8 mouse cellular contexts compared by ENCODE assay signal in the genomic region with DNA sequence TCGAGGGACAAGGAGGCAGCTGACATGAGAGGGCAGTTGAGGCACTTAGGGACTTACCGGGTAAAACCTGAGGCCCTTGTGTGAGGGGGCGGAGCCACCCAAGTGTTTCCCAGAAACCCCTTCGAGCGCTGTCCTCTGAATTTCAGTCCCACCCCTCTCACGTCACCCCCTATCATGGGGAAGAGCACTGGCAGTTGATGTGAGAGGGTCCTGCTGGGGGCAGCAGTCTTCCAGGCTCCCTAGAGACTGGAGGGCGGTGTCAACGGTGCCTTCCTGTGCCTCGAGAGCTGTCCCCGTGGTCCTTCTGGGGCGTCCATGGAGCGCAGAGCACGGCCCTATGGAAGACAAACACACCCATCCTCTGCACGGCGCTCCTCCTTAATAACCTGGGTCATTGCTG. TPM values are rescaled to one million over a fixed set of nuclear protein-coding genes. Genes with fewer than 3 reads are reported as not detected.
DNase-seq lines count a peak whose midpoint lies in the region; ATAC-seq and TF ChIP-seq lines count a peak whose summit lies in the region.

No protein-coding gene starts in this region.

- peaks cover 11% of the 10 kb centered on the region for H3K4me1 ChIP-seq in cerebellum, adult 2 months (ENCODE audit: control insufficient read depth, insufficient read depth, low read length)
- peaks cover 39% of the 10 kb centered on the region for H3K4me1 ChIP-seq in G1E (ENCODE audit: insufficient read depth, low read depth, low read length)
- H3K4me1 ChIP-seq in forebrain, embryonic 12.5 days, result peaks cover 56% of the 10 kb centered on the region
- peaks cover 58% of the 10 kb centered on the region for H3K4me1 ChIP-seq in midbrain, embryonic 12.5 days

- no peaks in the 10 kb centered on the region for H3K27me3 ChIP-seq in cerebellum, adult 2 months (ENCODE audit: control insufficient read depth, insufficient read depth, low read length)
- peaks cover 24% of the 10 kb centered on the region for H3K27me3 ChIP-seq in G1E (ENCODE audit: insufficient read depth, low read length)
- peaks cover 42% of the 10 kb centered on the region for H3K27me3 ChIP-seq in forebrain, embryonic 12.5 days
- H3K27me3 ChIP-seq in midbrain, embryonic 12.5 days, result peaks cover 48% of the 10 kb centered on the region

- no peaks in the 10 kb centered on the region for H3K9me3 ChIP-seq in G1E (replicated peaks)
- H3K9me3 ChIP-seq in forebrain, embryonic 12.5 days, result no peaks in the 10 kb centered on the region
- no peaks in the 10 kb centered on the region for H3K9me3 ChIP-seq in midbrain, embryonic 12.5 days

- no peak for DNase-seq in cerebellum, adult 2 months
- no peak for DNase-seq in cerebellum, postnatal 25 days
- peak; percentile 74 for DNase-seq in G1E (ENCODE audit: low spot score)
- peak; percentile 28 to 56 for DNase-seq in kidney, postnatal 25 days
- DNase-seq in gastrocnemius, postnatal 10 days, result no peak
- no peak for DNase-seq in urinary bladder, postnatal 10 days (ENCODE audit: low spot score)

- H3K27ac ChIP-seq in cerebellum, adult 2 months (ENCODE audit: insufficient read depth, low read length), result no peak overlapping the region
- H3K27ac ChIP-seq in forebrain, embryonic 12.5 days, result peak overlapping the region; percentile 80
- peak overlapping the region; percentile 44 for H3K27ac ChIP-seq in midbrain, embryonic 12.5 days (replicated peaks)

- no peak for TF ChIP-seq POLR2A in cerebellum, adult 2 months (IDR thresholded peaks at IDR 0.05; ENCODE audit: borderline replicate concordance, insufficient read depth, low read length)

- peak overlapping the region; percentile 21 for H3K4me3 ChIP-seq in cerebellum, adult 2 months (replicated peaks; ENCODE audit: insufficient read depth, low read depth, low read length)
- peak overlapping the region; percentile 68; the same call in 1 of the 2 replicates for H3K4me3 ChIP-seq in G1E (ENCODE audit: low read depth, low read length)
- peak overlapping the region; percentile 39 for H3K4me3 ChIP-seq in forebrain, embryonic 12.5 days (replicated peaks)
- peak overlapping the region; percentile 37 for H3K4me3 ChIP-seq in midbrain, embryonic 12.5 days

- H3K36me3 ChIP-seq in G1E (replicated peaks), result no peaks in the 10 kb centered on the region
- no peaks in the 10 kb centered on the region for H3K36me3 ChIP-seq in forebrain, embryonic 12.5 days (replicated peaks)
- H3K36me3 ChIP-seq in midbrain, embryonic 12.5 days, result no peaks in the 10 kb centered on the region

- H3K4me2 ChIP-seq in forebrain, embryonic 12.5 days, result peak overlapping the region; percentile 77
- H3K4me2 ChIP-seq in midbrain, embryonic 12.5 days (replicated peaks), result peak overlapping the region; percentile 63

- 3% methylated on average over 15 of the region's 15 CpGs for WGBS in cerebellum, adult 2 months
- under 1% methylated on average over 15 of the region's 15 CpGs for WGBS in forebrain, embryonic 12.5 days
- WGBS in midbrain, embryonic 12.5 days, result 1% methylated on average over 15 of the region's 15 CpGs

- peak overlapping the region; percentile 56 for H3K9ac ChIP-seq in forebrain, embryonic 12.5 days
- peak overlapping the region; percentile 53 for H3K9ac ChIP-seq in midbrain, embryonic 12.5 days (replicated peaks)

- TF ChIP-seq CTCF in cerebellum, adult 2 months (IDR thresholded peaks at IDR 0.05; ENCODE audit: borderline replicate concordance, insufficient read depth, low read depth, low read length), result no peak
- no peak for TF ChIP-seq CTCF in G1E (IDR thresholded peaks at IDR 0.05; ENCODE audit: low read depth, low read length)

- ATAC-seq in G1E (ENCODE audit: extremely low read depth, insufficient number of reproducible peaks, low FRiP score, poor library complexity, severe bottlenecking), result peak; percentile 48; the same call in 1 of the 2 replicates
- peak; percentile 59 for ATAC-seq in forebrain, embryonic 12.5 days (ENCODE audit: low FRiP score)
- ATAC-seq in midbrain, embryonic 12.5 days (ENCODE audit: low FRiP score, low read depth), result peak; percentile 65

RNA-seq across cellular contexts. Expression of gene Bcan, which starts 12.4 kb away (rescaled TPM):
- 357 and 400 TPM in 2 replicates for polyA plus RNA-seq in cerebellum, adult 2 months (2012; rRNA removed)
- total RNA-seq in G1E (2014; fragmentation: Nextera tagmentation) (not detected in 2 replicates), G1E (2017) (0.06 TPM in 1 of 2 replicates, not detected in the other)
- polyA plus RNA-seq in G1E (2012), result not detected in 2 replicates
- 1.7 and 3.6 TPM in 2 replicates for polyA plus RNA-seq in forebrain, embryonic 12.5 days (2016; fragmentation: Nextera tagmentation; extraction: Ambion mirVana)
- polyA plus RNA-seq in midbrain, embryonic 12.5 days (2016; fragmentation: Nextera tagmentation; extraction: Ambion mirVana), result 0.63 and 1.1 TPM in 2 replicates
- 1 to 10 TPM in 1 of 2 experiments, under 1 TPM in 1; 0.61 to 1.9 TPM for total RNA-seq in gastrocnemius, postnatal 10 days (2021)

RNA-seq across cellular contexts. Expression of gene Nes, which starts 16.8 kb away (rescaled TPM):
- polyA plus RNA-seq in cerebellum, adult 2 months (2012; rRNA removed), result 2.7 and 3.4 TPM in 2 replicates
- total RNA-seq in G1E (2014; fragmentation: Nextera tagmentation) (not detected in 2 replicates), G1E (2017) (0.12 and 0.22 TPM in 2 replicates)
- 0.02 TPM in 2 replicates for polyA plus RNA-seq in G1E (2012)
- 148 and 162 TPM in 2 replicates for polyA plus RNA-seq in forebrain, embryonic 12.5 days (2016; fragmentation: Nextera tagmentation; extraction: Ambion mirVana)
- polyA plus RNA-seq in midbrain, embryonic 12.5 days (2016; fragmentation: Nextera tagmentation; extraction: Ambion mirVana), result 183 and 196 TPM in 2 replicates
- 10 to 100 TPM; 72.4 to 87.7 TPM for total RNA-seq in gastrocnemius, postnatal 10 days (2021)

RNA-seq across cellular contexts. Expression of gene Crabp2, which starts 39.2 kb away (rescaled TPM):
- polyA plus RNA-seq in cerebellum, adult 2 months (2012; rRNA removed), result 3.5 and 5.0 TPM in 2 replicates
- total RNA-seq in G1E (2014; fragmentation: Nextera tagmentation) (not detected in 2 replicates), G1E (2017) (0.38 TPM in 1 of 2 replicates, not detected in the other)
- polyA plus RNA-seq in G1E (2012), result not detected in 2 replicates
- polyA plus RNA-seq in forebrain, embryonic 12.5 days (2016; fragmentation: Nextera tagmentation; extraction: Ambion mirVana), result 246 TPM in 2 replicates
- polyA plus RNA-seq in midbrain, embryonic 12.5 days (2016; fragmentation: Nextera tagmentation; extraction: Ambion mirVana), result 291 and 335 TPM in 2 replicates
- total RNA-seq in gastrocnemius, postnatal 10 days (2021), result 1 to 10 TPM in 1 of 2 experiments, under 1 TPM in 1; 0.96 to 1.1 TPM

RNA-seq across cellular contexts. Expression of gene Hapln2, which starts 39.8 kb away (rescaled TPM):
- 103 and 112 TPM in 2 replicates for polyA plus RNA-seq in cerebellum, adult 2 months (2012; rRNA removed)
- not detected in 2 replicates for total RNA-seq in G1E (2014; fragmentation: Nextera tagmentation)
- total RNA-seq in G1E (2017), result not detected in 2 replicates
- polyA plus RNA-seq in G1E (2012), result not detected in 2 replicates
- polyA plus RNA-seq in forebrain, embryonic 12.5 days (2016; fragmentation: Nextera tagmentation; extraction: Ambion mirVana), result not detected in 2 replicates
- polyA plus RNA-seq in midbrain, embryonic 12.5 days (2016; fragmentation: Nextera tagmentation; extraction: Ambion mirVana), result 0.13 and 0.43 TPM in 2 replicates
- total RNA-seq in gastrocnemius, postnatal 10 days (2021), result not detected

RNA-seq across cellular contexts. Expression of gene Gpatch4, which starts 55.3 kb away (rescaled TPM):
- polyA plus RNA-seq in cerebellum, adult 2 months (2012; rRNA removed), result 11.4 and 14.4 TPM in 2 replicates
- 22.5 and 27.8 TPM in 2 replicates for total RNA-seq in G1E (2014; fragmentation: Nextera tagmentation)
- 15.0 and 16.6 TPM in 2 replicates for total RNA-seq in G1E (2017)
- polyA plus RNA-seq in G1E (2012), result 31.3 and 48.1 TPM in 2 replicates
- polyA plus RNA-seq in forebrain, embryonic 12.5 days (2016; fragmentation: Nextera tagmentation; extraction: Ambion mirVana), result 31.4 and 32.0 TPM in 2 replicates
- polyA plus RNA-seq in midbrain, embryonic 12.5 days (2016; fragmentation: Nextera tagmentation; extraction: Ambion mirVana), result 26.5 and 27.1 TPM in 2 replicates
- 10 to 100 TPM; 12.5 to 14.7 TPM for total RNA-seq in gastrocnemius, postnatal 10 days (2021)

Comparison
In these comparisons a context has a peak if more than half of its experiments do, and no peak if none do; other contexts are left out.
1. DNase-seq: peak in G1E (single experiment) and kidney, postnatal 25 days (2 of 2); none in cerebellum, adult 2 months (0 of 2), cerebellum, postnatal 25 days (0 of 2), gastrocnemius, postnatal 10 days (single experiment) and urinary bladder, postnatal 10 days (single experiment).
2. RNA of gene Bcan, which starts 12.4 kb away (polyA plus RNA-seq): 357 to 400 TPM in cerebellum, adult 2 months; 1.7 to 3.6 TPM in forebrain, embryonic 12.5 days, 0.63 to 1.1 TPM in midbrain, embryonic 12.5 days and not detected in G1E; every median in the first group is over 10 times any median in the second.
3. RNA of gene Nes, which starts 16.8 kb away (polyA plus RNA-seq): 183 to 196 TPM in midbrain, embryonic 12.5 days and 148 to 162 TPM in forebrain, embryonic 12.5 days; 2.7 to 3.4 TPM in cerebellum, adult 2 months and 0.02 TPM in G1E; every median in the first group is over 10 times any median in the second.
4. RNA of gene Crabp2, which starts 39.2 kb away (polyA plus RNA-seq): 291 to 335 TPM in midbrain, embryonic 12.5 days and 246 TPM in forebrain, embryonic 12.5 days; 3.5 to 5.0 TPM in cerebellum, adult 2 months and not detected in G1E; every median in the first group is over 10 times any median in the second.
5. Peak in every context shown above with its lines, with median percentiles within 50 percentile points of each other: H3K4me3 ChIP-seq and ATAC-seq.